Mouse (Mus musculus): ENCODE measurements around the gene E030025P04Rik.

Gene E030025P04Rik

GRCm38 (mm10) chr11:109102646-109103045 is 41.5 kb downstream of the E030025P04Rik start:
- no peak for DNase-seq (ENCODE audit: low spot score)

GRCm38 (mm10) chr11:109100266-109100665 is 43.9 kb downstream of the E030025P04Rik start:
- no peak for DNase-seq (ENCODE audit: low spot score)

DNA sequence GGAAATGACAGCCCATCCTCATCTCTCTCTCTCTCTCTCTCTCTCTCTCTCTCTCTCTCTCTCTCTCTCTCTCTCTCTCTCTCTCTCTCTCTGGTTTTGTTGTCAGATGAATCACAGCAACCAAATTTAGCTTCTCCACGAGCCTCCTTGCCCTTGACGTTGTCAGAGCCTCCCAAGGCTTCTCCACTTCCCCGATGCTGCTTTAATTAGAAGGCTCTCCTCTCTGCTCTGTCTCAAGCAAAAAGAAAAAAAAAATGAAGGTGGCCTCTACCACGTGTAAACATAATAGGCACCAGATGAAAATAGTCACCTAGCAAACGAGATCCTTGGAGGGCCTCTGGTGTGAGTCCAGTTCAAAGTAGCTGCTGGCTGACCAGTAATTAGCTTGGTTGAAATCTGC is 52.3 kb downstream of the E030025P04Rik start:
- DNase-seq (ENCODE audit: low spot score): no peak
